Mouse (Mus musculus) liver, embryonic 11.5 days (tissue): ENCODE measurements around the gene Mettl27. TPM values are rescaled to one million over a fixed set of nuclear protein-coding genes. Genes with fewer than 3 reads are reported as not detected.

ENCODE experiments used
- ATAC-seq: fragments of 200-750 bp; cut with Nextera tagmentation; replicated peaks from 2 replicates; pipeline ENCODE4 v1.8.0; 2017; ENCODE audit warnings: moderate number of reproducible peaks, mild to moderate bottlenecking, moderate TSS enrichment, moderate library complexity; ENCODE audit not compliant: low FRiP score
- DNase-seq: peaks from one replicate; pipeline ENCODE4 v3.0.0-alpha.2; 2017; ENCODE audit warnings: low spot score
- H3K27ac ChIP-seq: fragments of 300-500 bp; sonication (generic); 2 replicates; pipeline ENCODE4 v1.5.1; 2014; ENCODE audit warnings: mild to moderate bottlenecking, low read depth, low read length, control low read depth
- H3K27me3 ChIP-seq: fragments of 300-500 bp; sonication (generic); replicated peaks from 2 replicates; pipeline ENCODE4 v1.6.1; 2014; ENCODE audit warnings: low read length, mixed read lengths; ENCODE audit not compliant: control insufficient read depth, insufficient read depth
- H3K36me3 ChIP-seq: fragments of 300-500 bp; sonication (generic); 2 replicates; pipeline ENCODE4 v1.6.1; 2014; ENCODE audit warnings: mild to moderate bottlenecking, low read length, moderate library complexity, mixed read lengths; ENCODE audit not compliant: control insufficient read depth, insufficient read depth
- H3K4me1 ChIP-seq: fragments of 300-500 bp; sonication (generic); replicated peaks from 2 replicates; pipeline ENCODE4 v1.6.1; 2014; ENCODE audit warnings: low read length, mixed read lengths; ENCODE audit not compliant: control insufficient read depth, insufficient read depth
- H3K4me2 ChIP-seq: fragments of 300-500 bp; sonication (generic); 2 replicates; pipeline ENCODE4 v1.6.1; 2014; ENCODE audit warnings: mild to moderate bottlenecking, control low read depth, moderate library complexity
- H3K4me3 ChIP-seq: fragments of 300-500 bp; sonication (generic); 2 replicates; pipeline ENCODE4 v1.5.1; 2014; ENCODE audit warnings: low read depth, low read length, control low read depth
- H3K9ac ChIP-seq: fragments of 300-500 bp; sonication (generic); 2 replicates; pipeline ENCODE4 v1.6.1; 2014; ENCODE audit warnings: low read depth, low read length, control low read depth
- H3K9me3 ChIP-seq: fragments of 300-500 bp; sonication (generic); 2 replicates; pipeline ENCODE4 v1.6.1; 2016; ENCODE audit warnings: low read length, inconsistent platforms, mixed read lengths; ENCODE audit not compliant: control insufficient read depth
- WGBS: fragments of 180-500 bp; shearing (Covaris S2); extraction: QIAGEN DNeasy Blood & Tissue Kit; methylation state at CpG from one replicate; pipeline ENCODE4 v1.1.7; 2014; 5-methylcytosine and 5-hydroxymethylcytosine counted together
- polyA plus RNA-seq: library from polyadenylated mRNA; unstranded; fragments of >200 nt; fragmentation: Nextera tagmentation; extraction: Ambion mirVana; gene quantifications from 2 replicates; pipeline ENCODE4 v1.2.1, GENCODE M21; 2014

Mettl27 gene
- polyA plus RNA-seq, 1 experiment from 2014 or later = 9.1 TPM

GRCm38 (mm10) chr5:134989741-134990140 lies 57.6 kb downstream of the Mettl27 start:
- H3K4me3 ChIP-seq = no peak overlapping the region
- no peak overlapping the region for H3K27ac ChIP-seq
- no peak overlapping the region for H3K4me2 ChIP-seq
- WGBS = 40% methylated on average over 6 of the region's 6 CpGs
- H3K36me3 ChIP-seq = no peaks in the 10 kb centered on the region
- H3K27me3 ChIP-seq = peaks cover 55% of the 10 kb centered on the region
- no peak overlapping the region for H3K9ac ChIP-seq
- peaks cover 15% of the 10 kb centered on the region for H3K4me1 ChIP-seq
- ATAC-seq (no peak), DNase-seq (no peak)
- no peaks in the 10 kb centered on the region for H3K9me3 ChIP-seq

Other genes with a start within 250 kb of the Mettl27 start
- 1.7 and 1.8 TPM in 2 replicates for gene Limk1, start 243.8 kb upstream of the Mettl27 start, polyA plus RNA-seq
- 3.5 and 4.4 TPM in 2 replicates for gene Eln, start 185.0 kb upstream of the Mettl27 start, polyA plus RNA-seq
- not detected in 2 replicates for gene Tmem270, start 25.6 kb upstream of the Mettl27 start, polyA plus RNA-seq
- 115 and 120 TPM in 2 replicates for gene Cldn13, start 16.8 kb upstream of the Mettl27 start, polyA plus RNA-seq
- 3.1 and 3.7 TPM in 2 replicates for gene Cldn4, start 14.6 kb downstream of the Mettl27 start, polyA plus RNA-seq
- gene Cldn3, start 53.8 kb downstream of the Mettl27 start, polyA plus RNA-seq = 2.0 and 2.2 TPM in 2 replicates
- 64.9 and 71.1 TPM in 2 replicates for gene Abhd11, start 76.8 kb downstream of the Mettl27 start, polyA plus RNA-seq
- gene Stx1a, start 91.1 kb downstream of the Mettl27 start, polyA plus RNA-seq = 6.2 and 6.4 TPM in 2 replicates
- 25.1 and 27.2 TPM in 2 replicates for gene Dnajc30, start 131.8 kb downstream of the Mettl27 start, polyA plus RNA-seq
- gene Bud23, start 132.6 kb downstream of the Mettl27 start, polyA plus RNA-seq = 157 and 158 TPM in 2 replicates
- 2.6 and 3.0 TPM in 2 replicates for gene Vps37d, start 145.9 kb downstream of the Mettl27 start, polyA plus RNA-seq
- 18.5 and 18.7 TPM in 2 replicates for gene Mlxipl, start 157.5 kb downstream of the Mettl27 start, polyA plus RNA-seq
- 24.6 and 29.2 TPM in 2 replicates for gene Tbl2, start 217.3 kb downstream of the Mettl27 start, polyA plus RNA-seq
- gene Bcl7b, start 235.9 kb downstream of the Mettl27 start, polyA plus RNA-seq = 52.5 and 52.9 TPM in 2 replicates